Mouse (Mus musculus) myocyte (in vitro differentiated cells): ENCODE results near the gene Vdac1. TPM values are rescaled to one million over a fixed set of nuclear protein-coding genes. Genes with fewer than 3 reads are reported as not detected.
A peak's percentile ranks its signal among the peaks of the same experiment; 100 is the strongest.
"Not testable (repeated sequence)": the region's sequence is repeated elsewhere in the genome, so short reads cannot be mapped to it uniquely, and the experiment has no call there.

Source experiments
- H3K27me3 ChIP-seq: one replicate; pipeline ENCODE4 v1.6.1; 2011; ENCODE audit not compliant: control insufficient read depth, insufficient read depth, insufficient read length
- H3K36me3 ChIP-seq: one replicate; pipeline ENCODE4 v1.6.1; 2011; ENCODE audit not compliant: control insufficient read depth, insufficient read depth
- H3K4me2 ChIP-seq: one replicate; pipeline ENCODE4 v1.6.1; 2011; ENCODE audit warnings: low read depth, control low read depth
- H3K4me3 ChIP-seq: one replicate; pipeline ENCODE4 v1.5.1; 2011; ENCODE audit warnings: mild to moderate bottlenecking, control low read depth, moderate library complexity
- H3K79me2 ChIP-seq: one replicate; pipeline ENCODE4 v1.6.1; 2011; ENCODE audit not compliant: control insufficient read depth, insufficient read depth
- H3ac ChIP-seq: one replicate; pipeline ENCODE4 v1.6.1; 2011; ENCODE audit not compliant: control insufficient read depth, insufficient read length
- CEBPB ChIP-seq: IDR thresholded peaks from 2 replicates; pipeline ENCODE4 v1.6.1; 2011; ENCODE audit warnings: mild to moderate bottlenecking, moderate library complexity; ENCODE audit not compliant: poor library complexity, insufficient read depth, severe bottlenecking
- E2F4 ChIP-seq: IDR thresholded peaks from one replicate; pipeline ENCODE4 v1.6.1; 2011; ENCODE audit warnings: mild to moderate bottlenecking, control low read depth, moderate library complexity; ENCODE audit not compliant: insufficient read depth
- MAX ChIP-seq: IDR thresholded peaks from one replicate; pipeline ENCODE4 v1.6.1; 2011; ENCODE audit warnings: low read depth, mild to moderate bottlenecking, control low read depth
- MYOD1 ChIP-seq, 3 experiments: IDR thresholded peaks; one replicate each; pipeline ENCODE4 v1.6.1; 2011; ENCODE audit warnings: control low read depth in 2 of 3, low read depth in 2 of 3, mild to moderate bottlenecking in 2 of 3, moderate library complexity in 1 of 3; ENCODE audit not compliant: insufficient read length in 2 of 3, control insufficient read depth in 1 of 3
- MYOG ChIP-seq, 3 experiments: IDR thresholded peaks; one replicate each; pipeline ENCODE4 v1.6.1; 2011; ENCODE audit warnings: control low read depth in 2 of 3, low read depth in 2 of 3, mild to moderate bottlenecking in 2 of 3; ENCODE audit not compliant: insufficient read length in 2 of 3, control insufficient read depth in 1 of 3, insufficient read depth in 1 of 3
- POLR2A ChIP-seq: IDR thresholded peaks from one replicate; pipeline ENCODE4 v1.6.1; 2011; ENCODE audit warnings: low read depth, mild to moderate bottlenecking, control low read depth, moderate library complexity; ENCODE audit not compliant: insufficient read length
- POLR2AphosphoS2 ChIP-seq: IDR thresholded peaks from one replicate; pipeline ENCODE4 v1.6.1; 2011; ENCODE audit warnings: low read depth, control low read depth; ENCODE audit not compliant: insufficient read length
- REST ChIP-seq: IDR thresholded peaks from one replicate; pipeline ENCODE4 v1.6.1; 2011; ENCODE audit warnings: mild to moderate bottlenecking, control low read depth, moderate library complexity; ENCODE audit not compliant: insufficient read depth, insufficient read length
- SRF ChIP-seq: IDR thresholded peaks from one replicate; pipeline ENCODE4 v1.6.1; 2011; ENCODE audit warnings: low read depth; ENCODE audit not compliant: control insufficient read depth, insufficient read length
- TCF12 ChIP-seq: IDR thresholded peaks from one replicate; pipeline ENCODE4 v1.6.1; 2011; ENCODE audit warnings: mild to moderate bottlenecking, control low read depth; ENCODE audit not compliant: poor library complexity, insufficient read depth, severe bottlenecking
- TCF3 ChIP-seq: IDR thresholded peaks from one replicate; pipeline ENCODE4 v1.6.1; 2011; ENCODE audit warnings: low read depth, control low read depth; ENCODE audit not compliant: insufficient read length
- USF1 ChIP-seq: IDR thresholded peaks from one replicate; pipeline ENCODE4 v1.6.1; 2011; ENCODE audit warnings: low read depth, mild to moderate bottlenecking, control low read depth, moderate library complexity
- polyA plus RNA-seq: library from polyadenylated mRNA; unstranded; fragments of >200 nt; fragmentation: generic; extraction: Trizol; gene quantifications from one replicate; pipeline ENCODE4 v1.2.1, GENCODE M21; 2012; ENCODE audit warnings: missing spikeins

Gene Vdac1
- polyA plus RNA-seq, 1 experiment: 342 TPM

DNA sequence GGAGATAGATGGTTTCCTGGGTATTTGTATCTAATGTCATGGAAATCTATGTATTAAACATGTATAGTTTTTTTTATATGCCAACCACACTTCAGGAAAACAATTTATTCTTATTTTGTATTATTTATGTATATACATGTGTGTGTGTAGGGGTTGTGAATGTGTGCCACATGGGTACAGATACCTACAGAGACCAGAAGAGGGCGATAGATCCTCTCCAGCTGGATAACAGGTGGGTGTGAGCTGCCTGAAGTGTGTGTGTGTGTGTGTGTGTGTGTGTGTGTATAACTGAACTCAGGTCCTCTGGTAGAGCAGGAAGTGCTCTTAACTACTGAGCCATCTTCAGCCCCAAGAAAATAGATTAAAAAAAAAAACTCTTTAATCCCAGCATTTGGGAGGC, 5.1 kb upstream of the Vdac1 start:
- Histone ChIP-seq H3K36me3 (no peaks in the 10 kb centered on the region), H3K79me2 (no peaks in the 10 kb centered on the region), H3K4me3 (no peak overlapping the region), H3K27me3 (no peaks in the 10 kb centered on the region), H3K4me2 (no peak overlapping the region), H3ac (no peak overlapping the region)
- no peak for TF ChIP-seq POLR2A
- no peak for TF ChIP-seq POLR2AphosphoS2
- no peak for TF ChIP-seq MYOG (IDR thresholded peaks at IDR 0.05; ENCODE audit: control insufficient read depth in 1 of 3, insufficient read depth in 1 of 3, insufficient read length in 2 of 3, low read depth in 2 of 3)
- TF ChIP-seq TCF12: no peak
- TF ChIP-seq SRF: no peak
- no peak for TF ChIP-seq E2F4
- TF ChIP-seq MYOD1 (IDR thresholded peaks at IDR 0.05; ENCODE audit: control insufficient read depth in 1 of 3, insufficient read length in 2 of 3, low read depth in 2 of 3): no peak
- TF ChIP-seq MAX: no peak
- no peak for TF ChIP-seq TCF3
- no peak for TF ChIP-seq CEBPB

DNA sequence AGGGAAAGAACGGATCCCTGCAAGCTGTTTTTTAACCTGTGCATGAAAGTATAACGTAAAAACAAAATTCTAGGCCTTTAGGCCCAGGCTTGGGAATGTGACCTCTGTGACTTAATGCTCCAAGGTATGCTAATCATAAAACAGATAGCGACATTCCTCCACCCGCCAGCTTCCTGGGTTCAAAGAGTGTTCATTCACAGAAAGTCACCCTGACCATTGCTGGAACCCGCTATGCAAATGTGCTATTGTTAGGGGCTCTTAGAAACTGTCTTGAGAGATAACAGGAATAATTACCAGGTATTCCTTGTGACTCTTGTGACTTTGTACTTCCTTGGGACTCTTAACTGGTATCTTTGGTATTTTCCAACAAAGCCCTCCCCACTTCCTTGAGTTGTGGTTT, 3.6 kb upstream of the Vdac1 start:
- not testable (repeated sequence) for H3K27me3 ChIP-seq, H3K4me2 ChIP-seq, H3K36me3 ChIP-seq, H3K4me3 ChIP-seq, H3ac ChIP-seq
- peaks cover 10% of the 10 kb centered on the region for H3K79me2 ChIP-seq

DNA sequence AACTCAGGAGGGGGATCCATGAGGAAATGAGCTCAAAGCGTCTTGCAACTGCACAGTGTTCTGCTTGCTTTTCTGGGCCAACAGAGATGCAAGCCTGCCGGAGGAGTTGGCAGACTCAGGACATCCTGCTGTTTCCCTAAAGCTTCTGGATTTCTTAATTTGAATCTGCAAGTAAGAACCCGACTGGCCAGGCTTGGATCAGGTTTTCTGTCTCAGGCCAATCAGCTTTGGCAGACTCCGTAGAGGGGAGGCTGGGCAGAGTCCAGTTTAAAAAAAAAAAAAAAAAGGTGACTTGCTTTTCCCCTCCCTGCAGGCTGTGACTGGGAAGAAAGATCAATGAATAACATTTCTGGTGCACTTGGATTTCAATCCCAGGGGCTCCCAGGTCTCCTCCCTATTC, 2.1 kb upstream of the Vdac1 start:
- Histone ChIP-seq H3ac (no peak overlapping the region), H3K4me2 (peak overlapping the region; percentile 26), H3K27me3 (no peaks in the 10 kb centered on the region), H3K4me3 (no peak overlapping the region), H3K36me3 (no peaks in the 10 kb centered on the region), H3K79me2 (peaks cover 24% of the 10 kb centered on the region)
- no peak for TF ChIP-seq USF1
- no peak for TF ChIP-seq MYOG (IDR thresholded peaks at IDR 0.05; ENCODE audit: control insufficient read depth in 1 of 3, insufficient read depth in 1 of 3, insufficient read length in 2 of 3, low read depth in 2 of 3)
- TF ChIP-seq REST: no peak
- TF ChIP-seq MAX: no peak
- TF ChIP-seq TCF12: no peak

DNA sequence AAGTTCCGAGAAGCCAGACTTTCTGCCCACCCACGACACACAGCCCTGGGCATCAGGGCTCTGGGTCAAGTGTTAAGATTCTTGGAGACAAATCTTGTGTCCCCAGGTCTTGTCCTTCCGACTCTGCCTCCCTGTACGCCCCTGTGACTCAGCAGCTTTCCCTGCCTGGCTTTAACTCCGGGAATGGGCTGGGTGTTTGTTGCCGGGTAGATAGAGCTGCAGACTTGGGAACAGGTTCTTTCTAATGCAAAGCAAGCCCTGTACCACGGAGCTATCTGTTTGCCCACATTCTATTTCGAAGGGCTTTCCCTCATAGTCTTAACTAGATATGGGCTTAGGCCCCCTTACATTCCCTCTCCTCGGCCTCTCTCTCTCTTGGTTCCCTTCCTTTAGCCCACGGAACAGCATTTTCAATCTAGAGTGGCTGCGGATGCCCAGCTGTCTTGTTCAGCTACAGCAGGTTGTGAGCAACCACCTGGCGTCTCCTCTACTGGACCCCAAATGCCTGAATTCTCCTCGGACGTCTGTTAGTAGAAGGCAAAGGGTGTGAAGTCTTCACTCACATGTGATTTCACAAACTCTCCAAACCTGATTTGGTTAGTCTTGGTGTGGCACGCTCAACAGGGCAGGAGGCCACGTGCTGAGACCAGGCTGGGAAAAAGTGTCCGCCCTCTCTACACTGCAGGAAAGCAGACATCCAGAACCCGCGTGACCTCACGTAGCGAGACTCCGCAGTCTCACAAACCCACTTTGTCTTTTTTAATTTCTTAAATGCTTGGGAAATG, 782 bp upstream of the Vdac1 start:
- H3K4me2 ChIP-seq: peak overlapping the region; percentile 93
- no peak for TF ChIP-seq POLR2A
- peak; percentile 68 for TF ChIP-seq USF1
- no peak for TF ChIP-seq TCF3
- TF ChIP-seq MAX: peak; percentile 84
- H3K27me3 ChIP-seq: no peaks in the 10 kb centered on the region
- H3K4me3 ChIP-seq: peak overlapping the region; percentile 93
- H3K36me3 ChIP-seq: no peaks in the 10 kb centered on the region
- peaks cover 38% of the 10 kb centered on the region for H3K79me2 ChIP-seq
- peak overlapping the region; percentile 64 for H3ac ChIP-seq

DNA sequence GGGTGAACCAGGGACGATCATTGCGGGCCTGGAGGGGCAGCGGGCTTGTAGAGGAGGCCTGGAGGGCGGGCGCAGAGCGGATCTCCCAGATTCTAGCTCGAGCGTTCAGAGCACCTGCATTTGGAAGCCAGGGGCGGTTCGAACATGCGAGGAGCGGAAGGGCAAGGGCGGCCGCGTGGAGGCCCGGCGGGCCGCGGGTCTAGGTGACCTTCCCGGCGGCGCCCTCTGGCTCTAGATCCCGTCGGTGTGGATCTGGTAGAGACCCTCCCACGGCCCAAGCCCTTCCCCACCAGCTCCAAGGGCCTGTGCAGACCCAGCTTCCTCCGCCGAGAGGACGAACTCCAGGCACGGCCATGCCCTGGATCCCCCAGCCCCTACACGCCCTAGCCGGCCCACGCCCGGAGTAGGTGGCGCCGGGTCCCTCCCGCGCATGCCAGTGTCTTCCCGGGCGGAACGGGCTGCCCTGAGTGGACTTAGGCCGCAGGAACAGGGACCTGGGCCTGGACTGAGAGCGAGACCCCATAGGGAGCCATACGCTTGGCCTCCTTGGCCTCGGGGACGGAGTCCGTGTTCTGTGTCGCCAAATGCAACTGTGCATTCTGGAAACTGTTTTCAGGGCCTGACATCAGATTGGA, 744 bp downstream of the Vdac1 start:
- no peaks in the 10 kb centered on the region for H3K27me3 ChIP-seq
- TF ChIP-seq MYOD1 (IDR thresholded peaks at IDR 0.05; ENCODE audit: control insufficient read depth in 1 of 3, insufficient read length in 2 of 3, low read depth in 2 of 3): no peak
- no peak for TF ChIP-seq SRF
- TF ChIP-seq POLR2AphosphoS2: peak; percentile 25
- TF ChIP-seq POLR2A: peak; percentile 28
- no peak for TF ChIP-seq CEBPB
- peak overlapping the region; percentile 91 for H3K4me2 ChIP-seq
- peak overlapping the region; percentile 93 for H3K4me3 ChIP-seq
- peak overlapping the region; percentile 64 for H3ac ChIP-seq
- peaks cover 53% of the 10 kb centered on the region for H3K79me2 ChIP-seq
- no peaks in the 10 kb centered on the region for H3K36me3 ChIP-seq

DNA sequence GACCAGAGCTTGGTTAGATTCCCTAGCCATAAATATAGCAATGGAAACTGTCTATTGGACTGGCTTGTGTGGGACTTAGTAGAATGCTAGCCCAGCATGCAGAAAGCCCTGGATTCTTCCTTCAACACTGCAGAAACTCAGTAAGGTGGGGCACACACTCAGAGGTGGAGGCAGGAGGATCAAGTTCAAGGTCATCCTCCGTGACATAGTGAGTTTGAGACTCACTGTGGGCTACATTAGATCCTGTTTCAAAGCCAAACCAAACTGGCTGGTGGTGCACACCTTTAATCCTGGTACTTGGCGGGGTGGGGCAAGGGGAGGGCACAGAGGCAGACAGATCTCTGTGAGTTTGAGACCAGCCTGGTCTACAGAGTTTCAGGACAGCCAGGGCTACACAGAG, 3.7 kb downstream of the Vdac1 start:
- TF ChIP-seq REST (no peak), CEBPB (no peak), MYOD1 (IDR thresholded peaks at IDR 0.05; ENCODE audit: control insufficient read depth in 1 of 3, insufficient read length in 2 of 3, low read depth in 2 of 3) (no peak), TCF3 (no peak), E2F4 (no peak), USF1 (no peak), MYOG (IDR thresholded peaks at IDR 0.05; ENCODE audit: control insufficient read depth in 1 of 3, insufficient read depth in 1 of 3, insufficient read length in 2 of 3, low read depth in 2 of 3) (no peak), TCF12 (no peak), MAX (no peak), SRF (no peak), POLR2A (no peak), POLR2AphosphoS2 (no peak)
- peak overlapping the region; percentile 53 for H3K4me2 ChIP-seq
- H3K4me3 ChIP-seq: no peak overlapping the region
- no peaks in the 10 kb centered on the region for H3K27me3 ChIP-seq
- no peak overlapping the region for H3ac ChIP-seq
- peaks cover 82% of the 10 kb centered on the region for H3K79me2 ChIP-seq
- no peaks in the 10 kb centered on the region for H3K36me3 ChIP-seq
